Mouse (Mus musculus) kidney, adult 2 months (tissue): Measurements from ENCODE around the gene Emx1.

Experiments used
- CTCF ChIP-seq: fragments of 200-500 bp; conservative IDR thresholded peaks from 2 replicates; pipeline ENCODE4 v1.5.1; 2011; ENCODE audit warnings: low read depth, mild to moderate bottlenecking, control low read depth, low read length, moderate library complexity, mixed read lengths; ENCODE audit not compliant: insufficient read depth, insufficient read length
- POLR2A ChIP-seq: fragments of 200-500 bp; IDR thresholded peaks from one replicate; pipeline ENCODE4 v1.6.1; 2011; ENCODE audit warnings: low read depth, low read length, control low read depth

GRCm38 (mm10) chr6:85197951-85198350 is 10.7 kb downstream of the Emx1 start:
- no peak for TF ChIP-seq POLR2A
- no peak for TF ChIP-seq CTCF
